Mouse (Mus musculus) layer of hippocampus, adult 8-10 months (tissue): Measurements from ENCODE around the gene Galnt18. TPM values are rescaled to one million over a fixed set of nuclear protein-coding genes. Genes with fewer than 3 reads are reported as not detected.

Experiments
- DNase-seq, 2 experiments: peaks; one replicate each; pipeline ENCODE4 v3.0.0; 2022; ENCODE audit warnings: low spot score in 2 of 2
- total RNA-seq, 4 experiments: library from RNA; stranded (reverse); gene quantifications; 2 replicates each; pipeline ENCODE4 v1.2.4; 2022

Gene Galnt18
- total RNA-seq, 4 experiments from 2014 or later, result 47.4 to 55.6 (median 53.4) TPM

DNA sequence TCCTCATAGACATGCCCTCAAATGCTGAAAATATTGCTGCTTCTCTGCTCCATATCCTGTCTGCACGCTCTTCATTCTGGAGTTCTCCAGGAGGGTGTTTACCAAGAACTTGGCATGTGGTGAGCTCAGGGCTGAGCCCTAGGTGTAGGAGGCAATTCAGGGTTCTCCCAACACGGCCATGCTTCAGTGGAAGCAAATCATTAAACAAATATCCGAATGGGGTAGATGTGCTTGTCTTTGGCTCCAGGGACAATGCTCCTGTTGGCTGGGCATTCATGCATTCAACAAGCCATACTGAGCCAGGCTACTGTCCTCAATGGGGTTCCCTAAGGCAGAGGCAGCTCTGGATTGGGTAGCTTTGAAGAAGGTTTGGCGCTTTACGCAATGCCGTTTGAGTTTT, 212.9 kb downstream of the Galnt18 start:
- DNase-seq, result no peak

DNA sequence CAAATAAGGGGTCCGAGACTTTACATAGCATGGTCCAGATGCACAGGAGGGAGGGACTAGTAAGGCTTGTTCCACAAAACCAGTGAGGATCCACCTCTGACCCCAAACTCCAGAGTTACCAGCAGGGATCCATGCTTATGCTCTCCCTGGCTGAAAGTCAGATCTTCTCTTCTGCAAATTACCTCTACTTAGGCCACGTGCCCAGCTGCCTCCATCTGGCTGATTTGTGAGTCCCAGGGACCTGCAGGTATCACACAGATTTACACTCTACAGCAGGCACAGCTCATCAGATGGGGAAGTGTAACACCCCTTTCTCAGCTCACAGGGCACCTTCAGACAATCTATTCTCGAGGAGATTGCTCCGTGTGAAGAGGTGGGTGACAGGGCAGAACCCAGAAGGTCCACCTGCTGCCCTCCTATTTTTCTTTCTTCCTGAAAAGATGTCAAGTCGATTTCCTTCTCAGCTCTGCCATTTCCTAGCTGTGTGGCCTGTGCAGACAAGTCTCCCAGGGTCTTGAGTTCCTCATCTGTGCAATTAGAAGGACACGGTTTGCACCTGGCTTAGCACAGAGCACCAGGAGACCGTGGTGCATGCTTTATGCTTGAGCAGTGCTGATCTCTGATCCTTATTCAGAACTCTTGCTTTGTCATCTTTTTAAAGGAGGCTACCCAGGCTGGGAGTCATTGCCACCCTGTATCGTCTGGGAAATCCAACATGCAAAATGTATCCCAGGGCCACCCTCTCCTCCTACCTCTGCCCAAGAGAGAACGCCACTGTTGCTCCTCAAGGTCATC, 216.3 kb downstream of the Galnt18 start:
- DNase-seq, result no peak

- DNase-seq, result no peak
These were observed 219.7 kb downstream of the Galnt18 start for GRCm38 (mm10) chr7:111560097-111560496.

- DNase-seq, result no peak
These were observed 220.8 kb downstream of the Galnt18 start for GRCm38 (mm10) chr7:111559011-111559410.

DNA sequence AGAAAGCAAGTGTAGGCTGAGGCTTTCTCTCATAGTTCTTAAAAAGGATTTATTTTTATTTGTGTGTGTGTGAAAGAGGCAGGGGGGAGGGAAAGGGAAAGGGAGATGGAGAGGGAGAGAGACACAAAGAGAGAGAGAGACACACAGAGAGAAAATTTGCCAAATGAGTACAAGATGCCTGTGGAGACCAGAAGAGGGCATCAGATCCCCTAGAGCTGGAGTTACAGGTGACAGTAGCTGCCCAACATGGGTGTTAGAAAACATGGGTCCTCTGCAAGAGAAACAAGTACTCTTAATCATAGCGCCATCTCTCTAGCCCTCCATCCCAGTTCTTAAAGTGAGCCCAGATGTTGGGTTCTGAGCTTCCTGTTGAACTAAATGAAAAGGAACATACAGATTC, 228.8 kb downstream of the Galnt18 start:
- DNase-seq, result no peak

DNA sequence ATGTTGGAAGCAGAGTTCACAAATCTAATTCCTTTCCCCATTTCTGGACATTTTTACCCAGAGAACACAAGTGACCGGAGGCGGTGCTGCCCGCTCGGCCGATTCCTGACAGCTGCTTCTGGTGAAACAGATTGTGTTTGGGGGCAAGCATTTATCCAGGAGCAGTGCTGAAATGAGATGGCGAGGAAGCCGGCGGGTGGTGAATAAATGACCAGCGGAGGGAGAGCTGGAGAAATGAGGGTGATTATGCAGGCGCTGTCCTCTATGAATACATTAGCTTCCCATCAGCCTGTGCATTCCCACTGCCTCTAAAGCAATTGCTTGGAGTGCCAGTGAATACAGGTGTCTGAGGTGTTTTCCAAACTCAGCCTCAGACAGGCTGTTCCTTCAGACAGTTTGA, 232.7 kb downstream of the Galnt18 start:
- peak in 1 of 2 experiments; percentile 36 for DNase-seq

DNA sequence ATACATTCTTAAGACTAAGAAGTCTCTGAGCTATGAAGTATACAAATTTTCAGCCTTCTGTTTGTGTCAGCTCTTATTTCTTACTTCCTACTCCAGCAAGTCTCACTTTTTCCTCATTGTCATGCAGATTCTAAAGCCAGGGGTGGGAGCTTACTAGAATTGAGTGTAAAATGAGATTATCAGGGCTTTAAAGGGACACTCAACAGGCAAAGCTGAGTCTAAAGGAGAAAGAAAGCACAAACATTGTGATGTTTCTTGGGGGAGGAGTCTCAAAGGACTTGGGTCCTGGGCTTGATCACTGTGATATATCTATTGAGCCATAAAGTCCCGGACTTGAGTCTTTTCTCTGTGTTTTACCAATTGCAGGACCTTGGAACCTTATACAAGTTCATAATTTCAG, 234.2 kb downstream of the Galnt18 start:
- DNase-seq, result no peak

DNA sequence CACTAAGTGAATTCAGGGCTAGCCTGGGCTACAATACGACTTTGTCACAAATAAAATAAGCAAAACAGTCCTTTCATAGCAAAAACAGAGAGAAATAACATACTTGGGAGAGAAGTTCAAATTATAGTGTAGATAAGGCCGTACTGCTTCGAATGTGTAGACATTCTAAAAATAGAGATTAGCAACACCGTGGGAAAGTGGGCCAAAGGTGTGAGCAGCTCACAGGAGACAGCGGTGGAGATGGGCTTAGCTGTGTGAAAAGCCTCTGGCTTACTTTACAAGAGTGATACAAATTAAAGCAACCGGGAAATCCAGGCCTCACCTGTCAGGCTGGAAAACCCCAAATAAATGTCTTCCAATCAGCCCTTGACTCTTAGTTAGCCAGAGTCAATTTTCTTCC, 241.8 kb downstream of the Galnt18 start:
- no peak for DNase-seq

- DNase-seq, result no peak
These were observed 244.9 kb downstream of the Galnt18 start for GRCm38 (mm10) chr7:111534826-111535405.

DNA sequence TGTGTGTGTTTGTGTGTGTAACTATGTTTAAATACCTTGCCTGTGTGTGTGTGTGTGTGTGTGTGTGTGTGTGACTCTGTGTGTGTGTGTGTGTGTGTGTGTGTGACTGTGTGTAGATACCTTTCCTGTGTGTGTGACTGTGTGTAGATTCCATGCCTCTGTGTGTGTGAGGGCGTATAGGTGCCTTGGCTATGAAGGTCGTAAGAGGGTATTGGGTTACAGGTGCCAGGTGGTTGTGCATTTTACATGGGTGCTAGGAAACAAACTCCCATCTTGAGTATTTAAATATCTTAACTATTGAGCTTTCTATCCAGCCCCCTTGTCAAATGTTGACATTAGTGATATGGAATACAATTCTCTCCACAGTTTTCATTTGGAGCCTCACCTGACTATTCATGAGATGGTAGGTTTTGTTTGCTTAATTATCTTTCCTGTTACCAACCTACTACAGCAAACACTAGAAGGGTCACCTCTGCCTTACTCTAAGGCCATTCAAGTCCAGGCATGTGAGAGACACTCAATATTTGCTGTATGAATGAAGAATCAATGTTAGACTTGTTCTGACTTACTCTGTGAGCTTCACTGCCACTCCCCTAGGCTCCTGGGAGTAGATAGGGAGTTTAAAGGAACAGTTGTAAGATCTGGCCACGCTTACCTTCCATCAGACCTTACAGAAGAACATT, 250.7 kb downstream of the Galnt18 start:
- no peak for DNase-seq

- DNase-seq, result no peak
These were observed 251.3 kb downstream of the Galnt18 start for GRCm38 (mm10) chr7:111528462-111528861.

GRCm38 (mm10) chr7:111520881-111521280, 258.9 kb downstream of the Galnt18 start:
- no peak for DNase-seq

- peak in 1 of 2 experiments; percentile 39 for DNase-seq
These were observed 261.1 kb downstream of the Galnt18 start for GRCm38 (mm10) chr7:111518581-111519242.

- no peak for DNase-seq
These were observed 262.9 kb downstream of the Galnt18 start for GRCm38 (mm10) chr7:111516882-111517281.

GRCm38 (mm10) chr7:111515471-111515870, 264.3 kb downstream of the Galnt18 start:
- DNase-seq, result no peak

- no peak for DNase-seq
These were observed 270.5 kb downstream of the Galnt18 start for GRCm38 (mm10) chr7:111509167-111509854.

DNA sequence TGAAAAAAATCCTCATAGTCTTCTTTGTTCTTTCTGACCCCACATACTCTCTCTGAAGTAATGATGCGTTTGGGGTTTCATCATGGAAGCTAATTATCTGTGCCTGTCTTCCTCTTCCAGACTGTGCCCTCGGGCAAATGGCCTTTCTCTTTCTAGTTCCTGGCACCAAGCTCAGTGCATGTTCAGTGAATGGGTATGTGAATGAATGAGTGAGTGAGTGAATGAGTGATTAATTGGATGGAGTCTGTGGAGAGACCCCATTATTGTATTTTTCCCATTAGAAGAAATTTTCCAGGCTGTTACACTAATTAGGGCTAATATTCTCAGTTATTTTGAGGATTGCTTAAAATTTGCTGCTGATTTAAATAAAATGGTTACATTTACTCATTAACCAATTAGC, 279.2 kb downstream of the Galnt18 start:
- DNase-seq, result no peak

DNA sequence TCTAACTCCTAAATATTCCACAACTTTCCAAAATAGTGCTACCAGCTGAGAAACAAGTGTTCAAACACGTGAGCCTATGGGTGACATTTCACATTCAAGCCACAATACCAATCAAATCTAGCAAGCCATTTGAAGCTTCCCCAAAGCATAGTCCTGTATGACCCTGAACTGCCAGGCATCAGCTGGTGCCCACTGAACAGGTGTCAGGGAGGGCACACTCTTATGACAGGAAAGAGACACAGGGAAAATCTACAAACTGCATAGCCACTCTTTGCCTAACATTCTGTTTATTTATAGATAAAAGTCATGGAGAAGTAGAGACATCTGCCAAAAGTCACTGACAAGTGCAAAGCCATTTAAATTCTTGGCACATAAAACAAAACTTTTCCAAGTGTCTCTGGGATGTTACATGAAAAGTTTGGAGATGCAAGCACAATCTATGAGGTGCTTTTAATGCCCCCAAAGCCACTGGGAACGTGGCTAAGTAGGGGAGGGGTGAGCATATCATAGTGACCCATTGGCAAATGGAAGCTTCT, 280.5 kb downstream of the Galnt18 start:
- DNase-seq, result no peak

DNA sequence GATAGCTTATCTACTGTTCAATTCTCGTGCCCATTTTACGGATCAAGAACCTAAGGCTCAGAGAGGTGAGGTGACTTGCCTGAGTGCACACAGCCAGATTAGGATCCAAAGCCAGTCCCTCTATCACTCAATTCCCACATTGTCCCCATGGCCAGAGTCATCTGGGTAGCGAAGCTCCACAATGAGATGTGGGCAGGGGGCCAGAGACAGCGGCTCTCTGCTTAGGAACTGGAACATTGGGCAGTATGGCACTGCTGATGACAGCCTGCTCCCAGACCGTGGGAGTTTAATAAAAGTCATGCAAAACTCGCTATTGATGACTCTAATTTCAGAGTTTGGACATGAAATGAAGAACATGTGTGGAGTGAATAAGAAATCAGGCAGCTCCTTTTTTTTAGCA, 282.6 kb downstream of the Galnt18 start:
- DNase-seq, result no peak

- no peak for DNase-seq
These were observed 287.4 kb downstream of the Galnt18 start for GRCm38 (mm10) chr7:111492242-111492949.
